Mouse (Mus musculus) liver, embryonic 11.5 days (tissue): Measurements from ENCODE around the gene Lhb. TPM values are rescaled to one million over a fixed set of nuclear protein-coding genes. Genes with fewer than 3 reads are reported as not detected.

Source experiments
- ATAC-seq: fragments of 200-750 bp; cut with Nextera tagmentation; replicated peaks from 2 replicates; pipeline ENCODE4 v1.8.0; 2017; ENCODE audit warnings: moderate number of reproducible peaks, mild to moderate bottlenecking, moderate TSS enrichment, moderate library complexity; ENCODE audit not compliant: low FRiP score
- DNase-seq: peaks from one replicate; pipeline ENCODE4 v3.0.0-alpha.2; 2017; ENCODE audit warnings: low spot score
- H3K27ac ChIP-seq: fragments of 300-500 bp; sonication (generic); 2 replicates; pipeline ENCODE4 v1.5.1; 2014; ENCODE audit warnings: mild to moderate bottlenecking, low read depth, low read length, control low read depth
- H3K27me3 ChIP-seq: fragments of 300-500 bp; sonication (generic); replicated peaks from 2 replicates; pipeline ENCODE4 v1.6.1; 2014; ENCODE audit warnings: low read length, mixed read lengths; ENCODE audit not compliant: control insufficient read depth, insufficient read depth
- H3K36me3 ChIP-seq: fragments of 300-500 bp; sonication (generic); 2 replicates; pipeline ENCODE4 v1.6.1; 2014; ENCODE audit warnings: mild to moderate bottlenecking, low read length, moderate library complexity, mixed read lengths; ENCODE audit not compliant: control insufficient read depth, insufficient read depth
- H3K4me1 ChIP-seq: fragments of 300-500 bp; sonication (generic); replicated peaks from 2 replicates; pipeline ENCODE4 v1.6.1; 2014; ENCODE audit warnings: low read length, mixed read lengths; ENCODE audit not compliant: control insufficient read depth, insufficient read depth
- H3K4me2 ChIP-seq: fragments of 300-500 bp; sonication (generic); 2 replicates; pipeline ENCODE4 v1.6.1; 2014; ENCODE audit warnings: mild to moderate bottlenecking, control low read depth, moderate library complexity
- H3K4me3 ChIP-seq: fragments of 300-500 bp; sonication (generic); 2 replicates; pipeline ENCODE4 v1.5.1; 2014; ENCODE audit warnings: low read depth, low read length, control low read depth
- H3K9ac ChIP-seq: fragments of 300-500 bp; sonication (generic); 2 replicates; pipeline ENCODE4 v1.6.1; 2014; ENCODE audit warnings: low read depth, low read length, control low read depth
- H3K9me3 ChIP-seq: fragments of 300-500 bp; sonication (generic); 2 replicates; pipeline ENCODE4 v1.6.1; 2016; ENCODE audit warnings: low read length, inconsistent platforms, mixed read lengths; ENCODE audit not compliant: control insufficient read depth
- WGBS: fragments of 180-500 bp; shearing (Covaris S2); extraction: QIAGEN DNeasy Blood & Tissue Kit; methylation state at CpG from one replicate; pipeline ENCODE4 v1.1.7; 2014; 5-methylcytosine and 5-hydroxymethylcytosine counted together
- polyA plus RNA-seq: library from polyadenylated mRNA; unstranded; fragments of >200 nt; fragmentation: Nextera tagmentation; extraction: Ambion mirVana; gene quantifications from 2 replicates; pipeline ENCODE4 v1.2.1, GENCODE M21; 2014

The Lhb gene
- polyA plus RNA-seq, 1 experiment from 2014 or later: 0.26 TPM

GRCm38 (mm10) chr7:45409497-45410163 lies 11.0 kb upstream of the Lhb start:
- 83% methylated on average over 8 of the region's 8 CpGs for WGBS
- no peaks in the 10 kb centered on the region for H3K36me3 ChIP-seq
- ATAC-seq (no peak), DNase-seq (no peak)
- peaks cover 95% of the 10 kb centered on the region for H3K27me3 ChIP-seq
- no peak overlapping the region for H3K9ac ChIP-seq
- H3K27ac ChIP-seq: no peak overlapping the region
- H3K4me2 ChIP-seq: no peak overlapping the region
- H3K4me3 ChIP-seq: no peak overlapping the region
- peaks cover 12% of the 10 kb centered on the region for H3K4me1 ChIP-seq
- H3K9me3 ChIP-seq: no peaks in the 10 kb centered on the region

DNA sequence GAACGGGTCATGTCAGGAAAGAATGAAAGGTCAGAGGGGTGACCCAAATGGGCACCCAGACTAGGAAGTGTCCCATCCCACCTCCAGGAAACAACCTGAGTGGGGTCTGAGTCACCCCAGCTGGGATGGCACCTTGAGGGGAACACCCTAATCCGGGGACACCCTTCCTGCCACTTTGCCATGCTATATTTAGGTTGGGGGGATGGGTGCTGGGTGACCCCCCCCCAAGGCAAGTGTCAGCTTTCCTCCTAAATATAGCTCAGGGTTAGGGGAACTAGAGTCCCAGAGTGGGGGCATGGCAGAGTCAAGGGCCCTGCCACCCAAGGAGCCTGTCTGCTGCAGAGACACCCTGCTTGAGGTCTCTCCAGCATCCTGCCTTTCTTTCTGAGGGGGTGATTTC lies 8.2 kb upstream of the Lhb start:
- Histone ChIP-seq H3K4me1 (peaks cover 11% of the 10 kb centered on the region), H3K36me3 (no peaks in the 10 kb centered on the region), H3K4me2 (no peak overlapping the region), H3K4me3 (no peak overlapping the region), H3K27ac (no peak overlapping the region), H3K9ac (no peak overlapping the region), H3K9me3 (no peaks in the 10 kb centered on the region), H3K27me3 (peaks cover 99% of the 10 kb centered on the region)
- WGBS: 65% methylated on average over 2 of the region's 2 CpGs
- ATAC-seq: no peak
- no peak for DNase-seq

DNA sequence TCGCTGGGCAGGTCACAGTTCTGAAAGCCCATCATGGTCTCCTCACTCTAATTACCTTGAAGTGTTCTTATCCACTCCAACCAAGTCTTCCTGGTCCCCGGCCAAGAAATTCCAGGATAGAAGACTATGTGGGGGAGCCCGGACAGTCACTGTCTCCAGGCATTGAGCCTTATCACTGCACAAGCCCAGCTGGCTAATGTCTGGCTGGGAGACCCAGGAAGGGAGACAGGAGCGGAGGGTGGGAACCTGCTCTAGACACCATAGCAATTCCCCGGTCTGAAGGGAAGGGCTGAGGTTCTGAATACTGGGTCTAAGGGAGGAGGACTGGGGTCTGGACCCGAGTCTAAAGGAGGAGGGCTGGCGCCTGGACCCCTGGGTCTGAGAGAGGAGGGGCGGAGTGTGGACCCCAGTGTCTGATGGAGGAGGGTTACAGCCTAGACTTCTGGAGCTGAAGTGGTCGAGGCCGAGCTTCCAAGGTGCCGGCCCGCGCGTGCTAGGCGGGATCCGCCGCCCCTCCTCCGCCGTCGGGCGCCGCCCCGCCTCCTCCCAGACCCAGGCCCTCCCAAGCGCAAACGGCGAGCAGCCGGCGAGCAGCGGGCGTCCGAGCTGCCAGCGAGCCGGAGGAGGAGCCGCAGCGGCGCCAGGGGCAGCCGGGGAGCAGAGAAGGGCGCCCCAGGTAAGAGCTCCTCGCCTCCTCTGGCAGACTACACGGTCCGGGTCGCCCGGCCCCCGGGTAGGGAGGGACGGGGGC lies 7.3 kb upstream of the Lhb start, which contains the start of gene Ntf5:
Gene Ntf5 (plus strand): TSS at position 583 of the 751 bp plus-strand sequence.
- Histone ChIP-seq H3K27ac (peak within 1 kb of the TSS; percentile 58), H3K36me3 (no peaks in the 10 kb centered on the region), H3K4me3 (peak within 1 kb of the TSS; percentile 60), H3K4me1 (peaks cover 11% of the 10 kb centered on the region), H3K4me2 (peak within 1 kb of the TSS; percentile 91), H3K9ac (peak within 1 kb of the TSS; percentile 2), H3K27me3 (peaks cover 98% of the 10 kb centered on the region), H3K9me3 (no peaks in the 10 kb centered on the region)
- DNase-seq (peak; percentile 53), ATAC-seq (peak; percentile 39; the same call in 1 of the 2 replicates)
- 4% methylated on average over 43 of the region's 45 CpGs for WGBS

GRCm38 (mm10) chr7:45413864-45414739 lies 6.5 kb upstream of the Lhb start:
- DNase-seq: peak; percentile 46
- Histone ChIP-seq H3K9me3 (no peaks in the 10 kb centered on the region), H3K4me2 (peak overlapping the region; percentile 91), H3K27ac (peak overlapping the region; percentile 58; the same call in 1 of the 2 replicates), H3K36me3 (no peaks in the 10 kb centered on the region), H3K4me3 (peak overlapping the region; percentile 60), H3K4me1 (peaks cover 11% of the 10 kb centered on the region), H3K27me3 (peaks cover 98% of the 10 kb centered on the region), H3K9ac (peak overlapping the region; percentile 2)
- WGBS: 2% methylated on average over 27 of the region's 27 CpGs
- ATAC-seq: peak; percentile 9; the same call in 1 of the 2 replicates

GRCm38 (mm10) chr7:45414740-45415224 lies 5.8 kb upstream of the Lhb start:
- H3K27ac ChIP-seq: no peak overlapping the region
- peaks cover 11% of the 10 kb centered on the region for H3K4me1 ChIP-seq
- H3K4me3 ChIP-seq: no peak overlapping the region
- no peaks in the 10 kb centered on the region for H3K36me3 ChIP-seq
- peak overlapping the region; percentile 91; the same call in 1 of the 2 replicates for H3K4me2 ChIP-seq
- ATAC-seq: no peak
- H3K27me3 ChIP-seq: peaks cover 94% of the 10 kb centered on the region
- no peak overlapping the region for H3K9ac ChIP-seq
- no peaks in the 10 kb centered on the region for H3K9me3 ChIP-seq
- DNase-seq: no peak
- 32% methylated on average over 12 of the region's 12 CpGs for WGBS

DNA sequence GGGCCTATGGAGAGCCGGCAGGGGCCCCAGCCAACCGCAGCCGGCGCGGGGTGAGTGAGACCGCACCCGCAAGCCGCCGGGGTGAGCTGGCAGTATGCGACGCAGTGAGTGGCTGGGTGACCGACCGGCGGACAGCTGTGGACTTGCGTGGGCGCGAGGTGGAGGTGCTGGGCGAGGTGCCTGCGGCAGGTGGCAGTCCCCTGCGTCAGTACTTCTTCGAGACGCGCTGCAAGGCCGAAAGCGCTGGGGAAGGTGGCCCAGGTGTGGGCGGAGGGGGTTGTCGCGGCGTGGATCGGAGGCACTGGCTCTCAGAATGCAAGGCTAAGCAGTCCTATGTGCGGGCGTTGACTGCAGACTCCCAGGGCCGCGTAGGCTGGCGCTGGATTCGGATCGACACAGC lies 5.0 kb upstream of the Lhb start:
- peaks cover 11% of the 10 kb centered on the region for H3K4me1 ChIP-seq
- H3K4me2 ChIP-seq: peak overlapping the region; percentile 26; the same call in 1 of the 2 replicates
- 12% methylated on average over 37 of the region's 37 CpGs for WGBS
- H3K4me3 ChIP-seq: peak overlapping the region; percentile 14; the same call in 1 of the 2 replicates
- H3K36me3 ChIP-seq: no peaks in the 10 kb centered on the region
- H3K27ac ChIP-seq: no peak overlapping the region
- no peaks in the 10 kb centered on the region for H3K9me3 ChIP-seq
- ATAC-seq (no peak), DNase-seq (no peak)
- peaks cover 91% of the 10 kb centered on the region for H3K27me3 ChIP-seq
- no peak overlapping the region for H3K9ac ChIP-seq

- H3K4me3 ChIP-seq: no peak overlapping the region
- H3K9me3 ChIP-seq: no peaks in the 10 kb centered on the region
- ATAC-seq (no peak), DNase-seq (no peak)
- no peak overlapping the region for H3K27ac ChIP-seq
- peaks cover 20% of the 10 kb centered on the region for H3K36me3 ChIP-seq
- peaks cover 11% of the 10 kb centered on the region for H3K4me1 ChIP-seq
- H3K4me2 ChIP-seq: no peak overlapping the region
- H3K27me3 ChIP-seq: peaks cover 72% of the 10 kb centered on the region
- 11% methylated on average over 13 of the region's 13 CpGs for WGBS
- H3K9ac ChIP-seq: no peak overlapping the region
Measured at GRCm38 (mm10) chr7:45417962-45418492, 2.6 kb upstream of the Lhb start.
